In the genomic region with DNA sequence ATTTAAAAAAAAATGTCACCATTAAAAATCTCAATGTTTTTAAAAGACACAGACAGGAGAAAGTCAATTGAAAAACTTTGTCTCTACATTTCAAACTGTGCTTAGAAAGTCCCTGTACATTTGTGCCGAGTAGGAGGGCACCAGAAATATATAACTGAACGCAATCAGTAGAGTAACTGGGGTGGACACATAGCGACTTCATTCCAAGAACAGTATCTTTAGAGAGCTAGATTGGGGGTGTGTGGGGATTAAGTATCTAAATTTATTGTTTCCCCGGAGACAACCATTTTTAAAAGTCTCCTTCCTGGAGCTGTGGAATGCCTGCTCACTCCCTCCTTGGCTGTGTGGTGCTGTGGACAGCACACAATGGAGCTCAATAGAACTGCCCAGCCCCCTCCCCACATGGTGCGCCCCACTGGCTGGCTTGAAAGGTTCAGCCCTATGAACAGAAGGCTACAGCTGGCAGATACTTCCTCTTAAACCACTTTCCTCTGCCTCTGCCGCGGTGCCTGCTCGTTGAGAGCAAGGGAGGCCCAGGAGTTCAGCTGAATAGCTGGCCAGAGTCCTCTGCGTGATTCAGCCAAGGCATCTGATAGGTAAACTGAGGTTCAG, we compare ENCODE assay signal across 9 mouse cellular contexts.
DNase-seq lines count a peak whose midpoint lies in the region; ATAC-seq lines count a peak whose summit lies in the region.
"Had no signal": no experiment of that assay in that cellular context is flagged by ENCODE, and none has a peak within 500 bp of the region (broad histone marks: within the 10 kb centered on the region; RNA-seq: fewer than 3 reads in every experiment).

No protein-coding gene starts in this region.

- H3K4me1 ChIP-seq in neural tube, embryonic 14.5 days (ENCODE audit: control insufficient read depth, insufficient read depth, low read length) = peaks cover 6% of the 10 kb centered on the region; the same call in 1 of the 2 replicates
- H3K4me1 ChIP-seq: liver, embryonic 15.5 days had no signal

- H3K4me2 ChIP-seq in neural tube, embryonic 14.5 days (ENCODE audit: low read depth, low read length) = no peak overlapping the region
- H3K4me2 ChIP-seq: liver, embryonic 15.5 days had no signal

- no peak overlapping the region for H3K27ac ChIP-seq in neural tube, embryonic 14.5 days (ENCODE audit: low read depth, low read length)
- H3K27ac ChIP-seq: liver, embryonic 15.5 days had no signal

- DNase-seq in A20 (ENCODE audit: low read depth, low spot score) = peak; percentile 16
- DNase-seq in Muller cell, postnatal 12 days (ENCODE audit: inconsistent ontology term) = peak; percentile 91
- DNase-seq in left cerebral cortex, postnatal 36 days (ENCODE audit: low spot score in 2 of 2) = peak; percentile 14 to 19
- DNase-seq in gastrocnemius, adult 18-20 months (ENCODE audit: low spot score) = no peak

- intact Hi-C loops in left cerebral cortex, postnatal 36 days (cut with DNase I) = loop anchor here (5.0 kb wide), 1 partner anchor 141 kb away; no protein-coding TSS in a partner anchor

- ATAC-seq in granulocyte monocyte progenitor cell, adult 5-6 weeks (replicated peaks; ENCODE audit: poor library complexity, severe bottlenecking) = peak; percentile 53
- ATAC-seq in neural tube, embryonic 14.5 days (ENCODE audit: low read depth) = peak; percentile 67; the same call in 1 of the 2 replicates
- ATAC-seq in monocyte, adult 5-6 weeks (replicated peaks; ENCODE audit: insufficient number of reproducible peaks, low FRiP score, low TSS enrichment, poor library complexity, severe bottlenecking) = no peak
- ATAC-seq in megakaryocyte-erythroid progenitor cell, adult 5-6 weeks (replicated peaks; ENCODE audit: low FRiP score, low TSS enrichment, poor library complexity, severe bottlenecking) = no peak

- no peak overlapping the region for H3K9ac ChIP-seq in neural tube, embryonic 14.5 days (replicated peaks; ENCODE audit: low read depth, low read length)
- H3K9ac ChIP-seq: liver, embryonic 15.5 days had no signal

- WGBS in neural tube, embryonic 14.5 days = 8% methylated on average over 9 of the region's 9 CpGs

- H3K4me3 ChIP-seq in neural tube, embryonic 14.5 days (ENCODE audit: low read depth, low read length) = no peak overlapping the region
- H3K4me3 ChIP-seq: liver, embryonic 15.5 days had no signal

- no peaks in the 10 kb centered on the region for H3K27me3 ChIP-seq in neural tube, embryonic 14.5 days (ENCODE audit: control insufficient read depth, insufficient read depth, low read length)

- H3K36me3 ChIP-seq in neural tube, embryonic 14.5 days (ENCODE audit: control insufficient read depth, insufficient read depth, low read length) = no peaks in the 10 kb centered on the region
- H3K36me3 ChIP-seq: liver, embryonic 15.5 days had no signal

- no peaks in the 10 kb centered on the region for H3K9me3 ChIP-seq in neural tube, embryonic 14.5 days (ENCODE audit: control insufficient read depth, low read length)
- H3K9me3 ChIP-seq: liver, embryonic 15.5 days had no signal

Comparison
In these comparisons a context has a peak if more than half of its experiments do, and no peak if none do; other contexts are left out.
1. ATAC-seq: peak in granulocyte monocyte progenitor cell, adult 5-6 weeks (single experiment) and neural tube, embryonic 14.5 days (single experiment); none in monocyte, adult 5-6 weeks (single experiment) and megakaryocyte-erythroid progenitor cell, adult 5-6 weeks (single experiment).